ENCODE assay signal across 9 mouse cellular contexts in genomic region chr1:189013587-189013921, GRCm38 (mm10). TPM values are rescaled to one million over a fixed set of nuclear protein-coding genes. Genes with fewer than 3 reads are reported as not detected.
DNase-seq lines count a peak whose midpoint lies in the region; ATAC-seq and TF ChIP-seq lines count a peak whose summit lies in the region.
"Had no signal": no experiment of that assay in that cellular context is flagged by ENCODE, and none has a peak within 500 bp of the region (broad histone marks: within the 10 kb centered on the region; RNA-seq: fewer than 3 reads in every experiment).

No protein-coding gene starts in this region.

- H3K4me1 ChIP-seq in heart, embryonic 15.5 days (replicated peaks) = peaks cover 14% of the 10 kb centered on the region
- peaks cover 46% of the 10 kb centered on the region for H3K4me1 ChIP-seq in E14TG2a.4 (replicated peaks; ENCODE audit: low read depth, low read length)
- peaks cover 13% of the 10 kb centered on the region for H3K4me1 ChIP-seq in embryonic facial prominence, embryonic 15.5 days
- peaks cover 27% of the 10 kb centered on the region for H3K4me1 ChIP-seq in limb, embryonic 13.5 days

- ATAC-seq in heart, embryonic 15.5 days (replicated peaks; ENCODE audit: insufficient number of reproducible peaks, insufficient read depth, low FRiP score, low read depth) = no peak
- no peak for ATAC-seq in embryonic facial prominence, embryonic 15.5 days (ENCODE audit: insufficient number of reproducible peaks, low FRiP score, low TSS enrichment, low read depth)
- ATAC-seq in limb, embryonic 13.5 days (ENCODE audit: low FRiP score, low read depth) = 0 out of 2 replicates have a peak, but pooled peaks have one; percentile 20

- H3K9ac ChIP-seq in heart, embryonic 15.5 days = no peak overlapping the region
- no peak overlapping the region for H3K9ac ChIP-seq in embryonic facial prominence, embryonic 15.5 days
- H3K9ac ChIP-seq in limb, embryonic 13.5 days = no peak overlapping the region

- no peaks in the 10 kb centered on the region for H3K9me3 ChIP-seq in heart, embryonic 15.5 days (replicated peaks)
- H3K9me3 ChIP-seq in E14TG2a.4 (ENCODE audit: low read length) = peaks cover 6% of the 10 kb centered on the region
- H3K9me3 ChIP-seq in embryonic facial prominence, embryonic 15.5 days (replicated peaks) = no peaks in the 10 kb centered on the region
- no peaks in the 10 kb centered on the region for H3K9me3 ChIP-seq in limb, embryonic 13.5 days

- H3K27me3 ChIP-seq in heart, embryonic 15.5 days = peaks cover 6% of the 10 kb centered on the region
- H3K27me3 ChIP-seq in E14TG2a.4 (ENCODE audit: insufficient read depth, low read length) = peaks cover 6% of the 10 kb centered on the region; the same call in 1 of the 2 replicates
- no peaks in the 10 kb centered on the region for H3K27me3 ChIP-seq in embryonic facial prominence, embryonic 15.5 days
- 0 out of 2 replicates have a peak, but pooled peaks cover 3% of the 10 kb centered on the region for H3K27me3 ChIP-seq in limb, embryonic 13.5 days

- peak overlapping the region; percentile 56 for H3K4me2 ChIP-seq in heart, embryonic 15.5 days
- peak overlapping the region; percentile 42; the same call in 1 of the 2 replicates for H3K4me2 ChIP-seq in embryonic facial prominence, embryonic 15.5 days (replicated peaks)
- H3K4me2 ChIP-seq in limb, embryonic 13.5 days (replicated peaks) = peak overlapping the region; percentile 52

- no peak overlapping the region for H3K4me3 ChIP-seq in heart, embryonic 15.5 days
- H3K4me3 ChIP-seq in E14TG2a.4 (replicated peaks; ENCODE audit: low read length) = peak overlapping the region; percentile 69
- 0 out of 2 replicates have a peak overlapping the region, but pooled peaks have one; percentile 16 for H3K4me3 ChIP-seq in embryonic facial prominence, embryonic 15.5 days (replicated peaks)
- H3K4me3 ChIP-seq in limb, embryonic 13.5 days = peak overlapping the region; percentile 10; the same call in 1 of the 2 replicates
- H3K4me3 ChIP-seq in layer of hippocampus, adult 2 months = no peak overlapping the region

- no peak overlapping the region for H3K27ac ChIP-seq in heart, embryonic 15.5 days
- H3K27ac ChIP-seq in embryonic facial prominence, embryonic 15.5 days (replicated peaks) = no peak overlapping the region
- H3K27ac ChIP-seq in limb, embryonic 13.5 days = no peak overlapping the region
- no peak overlapping the region; the same call in 1 of the 2 replicates for H3K27ac ChIP-seq in layer of hippocampus, adult 2 months

- DNase-seq in heart, adult 9 months (ENCODE audit: low spot score in 2 of 2) = no peak
- no peak for DNase-seq in adrenal gland, adult (ENCODE audit: inconsistent age in 2 of 2, low spot score in 1 of 2)
- DNase-seq in right cerebral cortex, adult 2 months (ENCODE audit: low spot score in 2 of 2) = no peak
- DNase-seq in layer of hippocampus, adult 2 months (ENCODE audit: low spot score in 2 of 2) = no peak
- DNase-seq: cerebellum, postnatal 10 days had no signal

- WGBS in heart, embryonic 15.5 days = 10% methylated on average over 4 of the region's 4 CpGs
- WGBS in embryonic facial prominence, embryonic 15.5 days = 14% methylated on average over 4 of the region's 4 CpGs
- 9% methylated on average over 4 of the region's 4 CpGs for WGBS in limb, embryonic 13.5 days

- TF ChIP-seq CTCF in E14TG2a.4 (conservative IDR thresholded peaks at IDR 0.05; ENCODE audit: low read length) = no peak
- TF ChIP-seq CTCF in layer of hippocampus, adult 2 months (conservative IDR thresholded peaks at IDR 0.05) = no peak

- H3K36me3 ChIP-seq in heart, embryonic 15.5 days = no peaks in the 10 kb centered on the region
- no peaks in the 10 kb centered on the region for H3K36me3 ChIP-seq in E14TG2a.4 (ENCODE audit: insufficient read depth, low read length)
- no peaks in the 10 kb centered on the region for H3K36me3 ChIP-seq in embryonic facial prominence, embryonic 15.5 days
- no peaks in the 10 kb centered on the region for H3K36me3 ChIP-seq in limb, embryonic 13.5 days

RNA-seq across cellular contexts. Expression of gene Kctd3, which starts 5.9 kb away (rescaled TPM):
- polyA plus RNA-seq in heart, embryonic 15.5 days (2015; fragmentation: Nextera tagmentation; extraction: Ambion mirVana) = 20.6 and 23.8 TPM in 2 replicates
- 32.2 and 34.9 TPM in 2 replicates for polyA plus RNA-seq in embryonic facial prominence, embryonic 15.5 days (2015; fragmentation: Nextera tagmentation; extraction: Ambion mirVana)
- 33.4 and 34.6 TPM in 2 replicates for polyA plus RNA-seq in limb, embryonic 13.5 days (2015; fragmentation: Nextera tagmentation; extraction: Ambion mirVana)
- total RNA-seq in layer of hippocampus, adult 2 months (2021) = 10 to 100 TPM; 83.9 to 84.8 TPM

Comparison
In these comparisons a context has a peak if more than half of its experiments do, and no peak if none do; other contexts are left out.
1. H3K4me3 ChIP-seq: peak in E14TG2a.4 (single experiment), embryonic facial prominence, embryonic 15.5 days (single experiment) and limb, embryonic 13.5 days (single experiment); none in heart, embryonic 15.5 days (single experiment) and layer of hippocampus, adult 2 months (single experiment).
2. Peak in every context shown above with its lines, with median percentiles within 50 percentile points of each other: H3K4me2 ChIP-seq.